Mouse (Mus musculus) urinary bladder, postnatal 25 days (tissue): Measurements from ENCODE around the gene Fam78a.
"Not testable (repeated sequence)": the region's sequence is repeated elsewhere in the genome, so short reads cannot be mapped to it uniquely, and the experiment has no call there.

Source experiments
- DNase-seq: peaks from one replicate; pipeline ENCODE4 v3.0.0; 2022; ENCODE audit warnings: low spot score

Gene Fam78a

GRCm38 (mm10) chr2:32040646-32041045 lies 44.0 kb downstream of the Fam78a start:
- not testable (repeated sequence) for DNase-seq

GRCm38 (mm10) chr2:32038661-32039081 lies 46.0 kb downstream of the Fam78a start:
- no peak for DNase-seq

- DNase-seq, result no peak
Measured at GRCm38 (mm10) chr2:32037279-32037858, 47.3 kb downstream of the Fam78a start.

GRCm38 (mm10) chr2:32034206-32034605 lies 50.5 kb downstream of the Fam78a start:
- DNase-seq, result no peak

DNA sequence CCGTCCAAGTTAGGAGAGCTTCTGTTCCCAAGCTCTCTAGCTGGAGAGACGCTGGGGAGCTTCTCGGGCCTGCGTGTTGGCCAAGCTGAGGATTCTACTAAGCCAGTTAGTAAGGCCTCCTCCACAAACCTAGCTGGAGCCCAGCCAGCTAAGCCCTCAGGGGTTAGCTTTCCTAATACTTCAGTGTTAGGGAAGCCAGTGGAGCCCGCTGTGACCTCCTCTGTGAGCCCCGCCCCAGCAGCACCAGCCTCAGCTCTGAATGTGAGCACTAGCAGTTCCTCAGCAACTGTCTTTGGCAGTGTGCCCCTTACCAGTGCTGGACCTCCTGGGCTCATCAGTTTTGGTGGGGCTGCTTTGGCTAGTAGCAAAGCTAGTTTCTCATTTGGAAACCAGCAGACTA lies 51.2 kb downstream of the Fam78a start:
- DNase-seq, result no peak

- no peak for DNase-seq
Measured at GRCm38 (mm10) chr2:32029636-32030035, 55.0 kb downstream of the Fam78a start.

- no peak for DNase-seq
Measured at GRCm38 (mm10) chr2:32024372-32024771, 60.3 kb downstream of the Fam78a start.

DNA sequence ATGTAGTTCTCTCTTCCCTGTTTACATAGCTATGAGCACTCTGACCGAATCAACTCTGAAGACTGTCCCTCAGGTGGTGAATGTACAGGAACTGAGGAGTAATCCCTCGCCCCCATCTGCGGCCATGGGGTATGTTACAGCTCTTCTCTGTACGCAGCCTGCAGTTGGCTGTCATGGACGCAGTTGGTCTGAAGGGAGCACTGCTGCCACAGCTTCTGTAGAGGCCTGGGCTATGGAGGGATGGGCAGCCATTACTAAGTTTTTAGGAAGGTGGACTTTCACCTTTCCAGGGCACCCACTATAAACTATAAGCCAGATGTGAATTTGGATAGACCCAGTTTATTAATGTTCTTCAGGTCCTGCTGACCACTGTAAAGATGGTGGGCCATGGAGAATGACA lies 64.4 kb downstream of the Fam78a start:
- no peak for DNase-seq

- no peak for DNase-seq
Measured at GRCm38 (mm10) chr2:32019704-32020103, 65.0 kb downstream of the Fam78a start.

GRCm38 (mm10) chr2:32008716-32009115 lies 75.9 kb downstream of the Fam78a start:
- no peak for DNase-seq

GRCm38 (mm10) chr2:32008311-32008710 lies 76.3 kb downstream of the Fam78a start:
- no peak for DNase-seq
